Mouse (Mus musculus) CH12.LX (cell line): ENCODE data around the gene Prkn. TPM values are rescaled to one million over a fixed set of nuclear protein-coding genes. Genes with fewer than 3 reads are reported as not detected.

Experiments
- DNase-seq: peaks from one replicate; pipeline ENCODE4 v3.0.0-alpha.2; 2013; ENCODE audit errors: extremely low read depth
- H3K27ac ChIP-seq: 2 replicates; pipeline ENCODE4 v1.5.1; 2012; ENCODE audit warnings: low read depth, mild to moderate bottlenecking, control low read depth, moderate library complexity; ENCODE audit not compliant: insufficient read depth
- H3K27me3 ChIP-seq: replicated peaks from 2 replicates; pipeline ENCODE3; 2012; ENCODE audit warnings: inconsistent platforms
- H3K36me3 ChIP-seq, 2 experiments: replicated peaks in 1 of 2; 2 replicates each; pipeline versions ENCODE3 to v1.6.1; 2012; ENCODE audit warnings: inconsistent platforms in 1 of 2, low read length in 1 of 2, mild to moderate bottlenecking in 1 of 2, mixed read lengths in 1 of 2, moderate library complexity in 1 of 2; ENCODE audit not compliant: control insufficient read depth in 1 of 2, insufficient read depth in 1 of 2
- H3K4me1 ChIP-seq, 2 experiments: 2 replicates each; pipeline ENCODE4 v1.6.1; 2012; ENCODE audit warnings: inconsistent platforms in 1 of 2, moderate library complexity in 1 of 2; ENCODE audit not compliant: insufficient read depth in 2 of 2, control insufficient read depth in 1 of 2
- H3K4me2 ChIP-seq: 2 replicates; pipeline ENCODE4 v1.6.1; 2012; ENCODE audit warnings: low read depth, mild to moderate bottlenecking, control low read depth; ENCODE audit not compliant: poor library complexity, insufficient read depth, severe bottlenecking
- H3K4me3 ChIP-seq, 3 experiments: fragments of 150-350 bp in 1 of 3; sonication (generic) in 1 of 3; replicated peaks in 1 of 3; 2 replicates each; pipeline versions ENCODE3 to v1.5.1; 2011 to 2012; ENCODE audit warnings: low read depth in 2 of 3, low read length in 2 of 3, mild to moderate bottlenecking in 2 of 3, moderate library complexity in 2 of 3, control low read depth in 1 of 3, improper control_type of control experiment in 1 of 3, inconsistent platforms in 1 of 3, mixed read lengths in 1 of 3; ENCODE audit not compliant: poor library complexity in 1 of 3
- H3K79me2 ChIP-seq: replicated peaks from 2 replicates; pipeline ENCODE4 v1.6.1; 2012; ENCODE audit warnings: mild to moderate bottlenecking, moderate library complexity; ENCODE audit not compliant: control insufficient read depth, poor library complexity, insufficient read depth, severe bottlenecking; ENCODE audit errors: extremely low read depth
- H3K9ac ChIP-seq: 2 replicates; pipeline ENCODE4 v1.6.1; 2012; ENCODE audit warnings: low read depth, mild to moderate bottlenecking, control low read depth, moderate library complexity; ENCODE audit not compliant: insufficient read depth
- H3K9me3 ChIP-seq: replicated peaks from 2 replicates; pipeline ENCODE3; 2012; ENCODE audit warnings: low read length, inconsistent platforms, mixed read lengths
- BHLHE40 ChIP-seq: IDR thresholded peaks from 2 replicates; pipeline ENCODE4 v1.6.1; 2011; ENCODE audit warnings: mild to moderate bottlenecking, low read depth, low read length, improper control_type of control experiment
- CTCF ChIP-seq, 2 experiments: IDR thresholded peaks in 1 of 2; conservative IDR thresholded peaks in 1 of 2; 2 replicates each; pipeline ENCODE4 v1.5.1; 2011 to 2012; ENCODE audit warnings: low read depth in 2 of 2, low read length in 2 of 2, improper control_type of control experiment in 1 of 2, inconsistent platforms in 1 of 2, mild to moderate bottlenecking in 1 of 2, moderate library complexity in 1 of 2
- ELF1 ChIP-seq: IDR thresholded peaks from 2 replicates; pipeline ENCODE4 v1.6.1; 2014; ENCODE audit warnings: low read depth, mild to moderate bottlenecking, inconsistent platforms, low read length, improper control_type of control experiment
- GABPA ChIP-seq: IDR thresholded peaks from 2 replicates; pipeline ENCODE4 v1.6.1; 2012; ENCODE audit warnings: low read depth, low read length, improper control_type of control experiment, inconsistent platforms; ENCODE audit not compliant: insufficient replicate concordance
- JUN ChIP-seq: IDR thresholded peaks from 2 replicates; pipeline ENCODE4 v1.6.1; 2011; ENCODE audit warnings: low read depth, mild to moderate bottlenecking, low read length, improper control_type of control experiment, moderate library complexity; ENCODE audit not compliant: insufficient read depth
- JUND ChIP-seq: conservative IDR thresholded peaks from 2 replicates; pipeline ENCODE4 v1.6.1; 2011; ENCODE audit warnings: low read depth, low read length, improper control_type of control experiment
- MAFK ChIP-seq: IDR thresholded peaks from 2 replicates; pipeline ENCODE4 v1.6.1; 2011; ENCODE audit warnings: low read length, improper control_type of control experiment; ENCODE audit not compliant: insufficient replicate concordance
- MEF2A ChIP-seq: IDR thresholded peaks from 2 replicates; pipeline ENCODE4 v1.6.1; 2014; ENCODE audit warnings: low read depth, mild to moderate bottlenecking, inconsistent platforms, low read length, improper control_type of control experiment, borderline replicate concordance
- MXI1 ChIP-seq: IDR thresholded peaks from 2 replicates; pipeline ENCODE4 v1.6.1; 2011; ENCODE audit warnings: mild to moderate bottlenecking, low read depth, low read length, improper control_type of control experiment
- PAX5 ChIP-seq: IDR thresholded peaks from 2 replicates; pipeline ENCODE4 v1.6.1; 2012; ENCODE audit warnings: low read length, inconsistent platforms, mixed read lengths
- POLR2AphosphoS2 ChIP-seq: IDR thresholded peaks from 2 replicates; pipeline ENCODE4 v1.6.1; 2011; ENCODE audit warnings: low read depth, low read length, improper control_type of control experiment
- RAD21 ChIP-seq: IDR thresholded peaks from 2 replicates; pipeline ENCODE4 v1.6.1; 2011; ENCODE audit warnings: low read depth, mild to moderate bottlenecking, low read length, improper control_type of control experiment, moderate library complexity
- RCOR1 ChIP-seq: conservative IDR thresholded peaks from 2 replicates; pipeline ENCODE4 v1.6.1; 2012; ENCODE audit warnings: low read depth, mild to moderate bottlenecking, inconsistent platforms, low read length, improper control_type of control experiment
- SMC3 ChIP-seq: IDR thresholded peaks from 2 replicates; pipeline ENCODE4 v1.6.1; 2011; ENCODE audit warnings: low read depth, low read length, improper control_type of control experiment
- ZKSCAN1 ChIP-seq: IDR thresholded peaks from 2 replicates; pipeline ENCODE4 v1.6.1; 2012; ENCODE audit warnings: low read depth, inconsistent platforms, low read length, improper control_type of control experiment, borderline replicate concordance
- ZMIZ1 ChIP-seq: IDR thresholded peaks from 2 replicates; pipeline ENCODE4 v1.6.1; 2012; ENCODE audit warnings: low read depth, mild to moderate bottlenecking, inconsistent platforms, low read length, improper control_type of control experiment
- ZNF384 ChIP-seq: IDR thresholded peaks from 2 replicates; pipeline ENCODE4 v1.6.1; 2012; ENCODE audit warnings: low read depth, low read length, improper control_type of control experiment, inconsistent platforms
- dilution Hi-C: fragments of 300-500 bp; cut with MboI; formaldehyde crosslinking; loops from 2 replicates; pipeline ENCODE4 v1.14.3; 2020; ENCODE audit warnings: low sequenced_read_pairs; ENCODE audit not compliant: extremely low pct_unique_long_range_greater_than_20kb, extremely low pct_ligation_motif_present
- in situ Hi-C: fragments of 300-500 bp; cut with MboI; formaldehyde crosslinking; loops from 3 replicates; pipeline ENCODE4 v1.14.3; 2019; ENCODE audit warnings: low sequenced_read_pairs, low pct_ligation_motif_present, low pct_unique_long_range_greater_than_20kb, mixed read lengths
- polyA plus RNA-seq: library from polyadenylated mRNA; unstranded; fragments of >175 nt; gene quantifications from 2 replicates; pipeline ENCODE4 v1.2.1, GENCODE M21; 2012; ENCODE audit warnings: low read depth; ENCODE audit not compliant: insufficient read length
- total RNA-seq, 2 experiments: library from RNA; depleted of rRNA; stranded (reverse); fragments of 300-350 nt in 1 of 2; fragments of >200 nt in 1 of 2; gene quantifications; 2 replicates each; pipeline ENCODE4 v1.2.3; 2012 to 2014

Gene Prkn
- total and polyA plus RNA-seq, 3 experiments, result 0.08 TPM; not detected in 2

DNA sequence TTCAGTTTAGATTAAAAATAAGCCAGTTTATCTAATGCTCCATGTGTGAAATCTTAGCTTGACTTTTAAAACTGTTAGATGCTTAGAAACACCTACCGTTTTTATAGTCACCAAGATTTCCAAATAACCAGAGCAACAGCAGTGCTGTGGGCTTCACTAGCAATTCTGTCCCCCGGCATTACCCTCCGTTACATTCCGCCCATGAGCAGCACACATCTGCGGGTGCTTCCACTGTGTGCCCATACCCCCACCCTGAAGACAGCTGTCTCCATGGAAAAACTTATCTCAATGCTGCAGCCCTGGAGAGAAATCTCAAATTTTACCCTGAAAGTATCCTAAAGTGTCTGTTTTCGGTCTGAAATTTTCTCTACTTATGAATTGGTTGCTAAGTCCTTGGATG lies 839.5 kb downstream of the Prkn start:
- no peaks in the 10 kb centered on the region for H3K4me1 ChIP-seq
- dilution Hi-C loops (no loop called here), in situ Hi-C loops (no loop called here)
- H3K27ac ChIP-seq, result no peak overlapping the region
- no peaks in the 10 kb centered on the region for H3K9me3 ChIP-seq
- H3K4me3 ChIP-seq, result no peak overlapping the region
- peaks cover 3% of the 10 kb centered on the region for H3K27me3 ChIP-seq
- H3K4me2 ChIP-seq, result no peak overlapping the region
- DNase-seq, result no peak
- H3K36me3 ChIP-seq, result no peaks in the 10 kb centered on the region
- TF ChIP-seq JUN (no peak), MXI1 (no peak), POLR2AphosphoS2 (no peak), ZKSCAN1 (no peak), ZNF384 (no peak), SMC3 (no peak), PAX5 (no peak)
- no peak overlapping the region for H3K9ac ChIP-seq
- H3K79me2 ChIP-seq, result no peaks in the 10 kb centered on the region

DNA sequence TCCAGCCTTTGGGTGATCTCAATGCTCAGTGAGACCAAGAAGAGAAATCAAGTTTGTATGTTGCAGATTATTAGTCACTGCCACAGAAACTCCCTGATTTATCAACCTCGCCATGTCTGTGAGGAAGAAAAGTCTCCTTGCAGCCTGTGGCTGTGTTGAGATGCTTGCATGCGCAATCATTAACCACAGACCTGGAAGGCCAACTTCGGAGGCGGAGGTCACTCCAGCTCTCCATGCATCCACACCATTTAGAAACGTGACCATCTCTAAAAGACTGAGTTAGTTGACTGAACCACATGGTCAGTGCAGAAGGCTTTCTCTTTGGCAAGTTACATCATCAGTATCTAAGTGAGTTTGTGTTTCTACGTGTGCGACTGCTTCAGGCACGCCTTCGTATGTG lies 840.3 kb downstream of the Prkn start:
- Histone ChIP-seq H3K9ac (no peak overlapping the region), H3K4me2 (no peak overlapping the region), H3K27ac (no peak overlapping the region), H3K4me3 (no peak overlapping the region), H3K36me3 (no peaks in the 10 kb centered on the region), H3K79me2 (no peaks in the 10 kb centered on the region), H3K27me3 (peaks cover 3% of the 10 kb centered on the region), H3K4me1 (no peaks in the 10 kb centered on the region), H3K9me3 (no peaks in the 10 kb centered on the region)
- dilution Hi-C loops (no loop called here), in situ Hi-C loops (no loop called here)
- no peak for DNase-seq
- TF ChIP-seq SMC3, result no peak
- no peak for TF ChIP-seq CTCF (conservative IDR thresholded peaks at IDR 0.05 in 1 of 2, IDR thresholded peaks at IDR 0.05 in 1 of 2; ENCODE audit: low read depth in 2 of 2, low read length in 2 of 2)
- no peak for TF ChIP-seq BHLHE40
- no peak for TF ChIP-seq MEF2A
- TF ChIP-seq RAD21, result no peak
- TF ChIP-seq ZMIZ1, result no peak
- TF ChIP-seq GABPA, result no peak
- TF ChIP-seq JUND, result no peak
- TF ChIP-seq ELF1, result no peak
- TF ChIP-seq ZNF384, result no peak
- TF ChIP-seq MAFK, result no peak
- TF ChIP-seq RCOR1, result no peak
